Comparison of ENCODE assay signal across 8 mouse cellular contexts in genomic region chr6:34598121-34599065, GRCm38 (mm10). TPM values are rescaled to one million over a fixed set of nuclear protein-coding genes. Genes with fewer than 3 reads are reported as not detected.
DNase-seq lines count a peak whose midpoint lies in the region; ATAC-seq and TF ChIP-seq lines count a peak whose summit lies in the region.

Gene Cald1, plus strand, starts transcription at chr6:34598500.

- 8% methylated on average over 16 of the region's 16 CpGs for WGBS in heart, embryonic 16.5 days
- 4% methylated on average over 16 of the region's 16 CpGs for WGBS in lung, embryonic 14.5 days
- 48% methylated on average over 16 of the region's 16 CpGs for WGBS in thymus, adult 2 months

- H3K9me3 ChIP-seq in heart, embryonic 16.5 days (replicated peaks; ENCODE audit: control insufficient read depth, low read length) = no peaks in the 10 kb centered on the region
- H3K9me3 ChIP-seq in lung, embryonic 14.5 days (ENCODE audit: low read depth, low read length) = no peaks in the 10 kb centered on the region

- H3K36me3 ChIP-seq in heart, embryonic 16.5 days (ENCODE audit: control insufficient read depth, insufficient read depth) = no peaks in the 10 kb centered on the region
- H3K36me3 ChIP-seq in lung, embryonic 14.5 days (ENCODE audit: insufficient read depth) = no peaks in the 10 kb centered on the region
- no peaks in the 10 kb centered on the region for H3K36me3 ChIP-seq in thymus, adult 2 months (ENCODE audit: control insufficient read depth, insufficient read depth, low read length)

- peak within 1 kb of the TSS; percentile 80 for H3K4me2 ChIP-seq in heart, embryonic 16.5 days (ENCODE audit: low read depth, low read length)
- peak within 1 kb of the TSS; percentile 63 for H3K4me2 ChIP-seq in lung, embryonic 14.5 days

- H3K4me3 ChIP-seq in embryonic fibroblast, embryonic 13.5 days (ENCODE audit: insufficient read depth, low read length) = peak within 1 kb of the TSS; percentile 91
- H3K4me3 ChIP-seq in heart, embryonic 16.5 days (ENCODE audit: low read length) = peak within 1 kb of the TSS; percentile 60
- peak within 1 kb of the TSS; percentile 56 for H3K4me3 ChIP-seq in lung, embryonic 14.5 days (ENCODE audit: low read depth, low read length)
- no peak within 1 kb of the TSS for H3K4me3 ChIP-seq in thymus, adult 2 months (ENCODE audit: control insufficient read depth, insufficient read depth, low read length)

- H3K9ac ChIP-seq in heart, embryonic 16.5 days (ENCODE audit: low read length) = peak within 1 kb of the TSS; percentile 71
- H3K9ac ChIP-seq in lung, embryonic 14.5 days = peak within 1 kb of the TSS; percentile 74

- H3K4me1 ChIP-seq in embryonic fibroblast, embryonic 13.5 days (ENCODE audit: control insufficient read depth, insufficient read depth, low read length) = peaks cover 14% of the 10 kb centered on the region
- peaks cover 30% of the 10 kb centered on the region for H3K4me1 ChIP-seq in heart, embryonic 16.5 days (ENCODE audit: control insufficient read depth, insufficient read depth, low read length)
- H3K4me1 ChIP-seq in lung, embryonic 14.5 days (ENCODE audit: insufficient read depth) = peaks cover 10% of the 10 kb centered on the region; the same call in 1 of the 2 replicates
- H3K4me1 ChIP-seq in thymus, adult 2 months (replicated peaks; ENCODE audit: control insufficient read depth, insufficient read depth, low read length) = no peaks in the 10 kb centered on the region

- no peaks in the 10 kb centered on the region for H3K27me3 ChIP-seq in heart, embryonic 16.5 days (ENCODE audit: control insufficient read depth, insufficient read depth, low read length)
- no peaks in the 10 kb centered on the region for H3K27me3 ChIP-seq in lung, embryonic 14.5 days (ENCODE audit: insufficient read depth, low read length)
- no peaks in the 10 kb centered on the region; the same call in 1 of the 2 replicates for H3K27me3 ChIP-seq in thymus, adult 2 months (ENCODE audit: control insufficient read depth, insufficient read depth, low read length)

- no peak for TF ChIP-seq CTCF in embryonic fibroblast, embryonic 13.5 days (IDR thresholded peaks at IDR 0.05; ENCODE audit: borderline replicate concordance, insufficient read depth, low read length)
- TF ChIP-seq CTCF in lung, embryonic 14.5 days (IDR thresholded peaks at IDR 0.05; ENCODE audit: low read depth) = peak; percentile 1; the same call in 1 of the 2 replicates
- TF ChIP-seq CTCF in thymus, adult 2 months (IDR thresholded peaks at IDR 0.05; ENCODE audit: borderline replicate concordance, control insufficient read depth, extremely low read depth, insufficient read depth, low read length, poor library complexity) = no peak

- H3K27ac ChIP-seq in embryonic fibroblast, embryonic 13.5 days (ENCODE audit: insufficient read depth, low read length) = peak within 1 kb of the TSS; percentile 99
- H3K27ac ChIP-seq in heart, embryonic 16.5 days (ENCODE audit: low read length) = peak within 1 kb of the TSS; percentile 89
- peak within 1 kb of the TSS; percentile 91 for H3K27ac ChIP-seq in lung, embryonic 14.5 days (ENCODE audit: low read depth)
- H3K27ac ChIP-seq in thymus, adult 2 months (ENCODE audit: control insufficient read depth, insufficient read depth, low read length) = no peak within 1 kb of the TSS

- TF ChIP-seq POLR2A in embryonic fibroblast, embryonic 13.5 days (IDR thresholded peaks at IDR 0.05; ENCODE audit: low read depth, low read length) = peak; percentile 100
- no peak for TF ChIP-seq POLR2A in thymus, adult 2 months (IDR thresholded peaks at IDR 0.05; ENCODE audit: control insufficient read depth, extremely low read depth, insufficient read depth, low read length, poor library complexity)

- no peak for DNase-seq in frontal cortex, adult 2 months (ENCODE audit: extremely low spot score in 1 of 2, low spot score in 1 of 2)
- no peak for DNase-seq in frontal cortex, postnatal 14 days (ENCODE audit: low spot score in 2 of 2)
- peak; percentile 70 to 71 for DNase-seq in kidney, postnatal 25 days
- DNase-seq in lung, embryonic 14.5 days = peak; percentile 88
- DNase-seq in retina, postnatal 1 day = peak; percentile 73
- no peak for DNase-seq in thymus, adult 2 months

- ATAC-seq in heart, embryonic 16.5 days (replicated peaks; ENCODE audit: extremely low read depth, insufficient read depth, low FRiP score) = peak; percentile 91
- ATAC-seq in lung, embryonic 14.5 days (ENCODE audit: insufficient read depth) = peak; percentile 96

RNA-seq across cellular contexts. Expression of gene Cald1, which starts in this region (rescaled TPM):
- 21.9 and 31.0 TPM in 2 replicates for polyA plus RNA-seq in frontal cortex, adult 2 months (2012; rRNA removed)
- 1,420 and 1,765 TPM in 2 replicates for polyA plus RNA-seq in embryonic fibroblast, embryonic 13.5 days (2011; ENCODE audit: insufficient read length, low read depth, missing spikeins)
- polyA plus RNA-seq in heart, embryonic 16.5 days (2015; fragmentation: Nextera tagmentation; extraction: Ambion mirVana) = 122 and 138 TPM in 2 replicates
- 283 and 297 TPM in 2 replicates for polyA plus RNA-seq in lung, embryonic 14.5 days (2014; fragmentation: Nextera tagmentation; extraction: Ambion mirVana)
- 3.4 and 4.4 TPM in 2 replicates for polyA plus RNA-seq in thymus, adult 2 months (2012; rRNA removed)

Comparison
In these comparisons a context has a peak if more than half of its experiments do, and no peak if none do; other contexts are left out.
1. DNase-seq: peak in kidney, postnatal 25 days (2 of 2), lung, embryonic 14.5 days (single experiment) and retina, postnatal 1 day (single experiment); none in frontal cortex, adult 2 months (0 of 2), frontal cortex, postnatal 14 days (0 of 2) and thymus, adult 2 months (single experiment).